Mouse (Mus musculus) cerebellum, adult 2 months (tissue): ENCODE measurements around the gene Trim47. TPM values are rescaled to one million over a fixed set of nuclear protein-coding genes. Genes with fewer than 3 reads are reported as not detected.
A peak's percentile ranks its signal among the peaks of the same experiment; 100 is the strongest.

Source experiments
- DNase-seq, 2 experiments: peaks; one replicate each; pipeline ENCODE4 v3.0.0; 2021
- H3K27ac ChIP-seq: fragments of 200-500 bp; 2 replicates; pipeline ENCODE4 v1.5.1; 2012; ENCODE audit warnings: low read length, control low read depth, inconsistent platforms; ENCODE audit not compliant: insufficient read depth
- H3K27me3 ChIP-seq: fragments of 200-500 bp; 2 replicates; pipeline ENCODE4 v1.6.1; 2012; ENCODE audit warnings: inconsistent platforms, mild to moderate bottlenecking, low read length, moderate library complexity; ENCODE audit not compliant: control insufficient read depth, insufficient read depth
- H3K4me1 ChIP-seq: fragments of 200-500 bp; 2 replicates; pipeline ENCODE4 v1.6.1; 2011; ENCODE audit warnings: low read length; ENCODE audit not compliant: control insufficient read depth, insufficient read depth
- H3K4me3 ChIP-seq: fragments of 200-500 bp; replicated peaks from 2 replicates; pipeline ENCODE3; 2011; ENCODE audit warnings: mild to moderate bottlenecking, low read depth, low read length, control low read depth; ENCODE audit not compliant: insufficient read depth
- CTCF ChIP-seq: fragments of 200-500 bp; IDR thresholded peaks from 2 replicates; pipeline ENCODE4 v1.5.1; 2011; ENCODE audit warnings: low read depth, mild to moderate bottlenecking, control low read depth, low read length, moderate library complexity, borderline replicate concordance; ENCODE audit not compliant: insufficient read depth
- POLR2A ChIP-seq: fragments of 200-500 bp; IDR thresholded peaks from 2 replicates; pipeline ENCODE4 v1.6.1; 2011; ENCODE audit warnings: low read length, control low read depth, borderline replicate concordance; ENCODE audit not compliant: insufficient read depth
- WGBS: fragments of 180-500 bp; shearing (Covaris S2); methylation state at CpG from one replicate; pipeline ENCODE4 v1.1.7; 2018; 5-methylcytosine and 5-hydroxymethylcytosine counted together
- polyA plus RNA-seq: library from polyadenylated mRNA; depleted of rRNA; stranded (reverse); fragments of >200 nt; gene quantifications from 2 replicates; pipeline ENCODE4 v1.2.3, GENCODE M21; 2012

Gene Trim47
- polyA plus RNA-seq, 1 experiment: 4.1 TPM

- DNase-seq: no peak
- no peak for TF ChIP-seq POLR2A
- no peak for TF ChIP-seq CTCF
- H3K4me3 ChIP-seq: no peak overlapping the region
- 62% methylated on average over 12 of the region's 12 CpGs for WGBS
- peaks cover 11% of the 10 kb centered on the region; the same call in 1 of the 2 replicates for H3K4me1 ChIP-seq
- H3K27me3 ChIP-seq: peaks cover 2% of the 10 kb centered on the region; the same call in 1 of the 2 replicates
- no peak overlapping the region for H3K27ac ChIP-seq
Observed at GRCm38 (mm10) chr11:116103572-116103971, 23.4 kb downstream of the Trim47 start.

DNA sequence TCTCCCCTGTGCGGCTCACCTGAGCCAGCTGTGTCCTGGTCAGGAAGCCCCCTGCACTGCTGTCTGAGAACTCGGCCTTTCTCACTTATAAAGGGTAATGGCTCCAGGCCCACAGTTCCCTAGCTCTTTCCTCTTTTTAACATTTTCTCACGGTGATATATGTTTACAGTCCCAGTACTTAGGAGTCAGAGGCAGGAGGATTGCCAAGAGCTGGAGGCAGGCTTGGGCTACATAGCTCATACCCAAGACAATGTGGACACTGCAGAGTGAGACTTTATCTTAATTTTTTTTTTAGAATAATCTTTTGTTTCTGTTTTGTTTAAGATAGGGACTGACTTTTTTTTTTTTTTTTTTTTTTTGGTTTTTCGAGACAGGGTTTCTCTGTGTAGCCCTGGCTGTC, 24.5 kb downstream of the Trim47 start:
- Histone ChIP-seq H3K4me3 (no peak overlapping the region), H3K27ac (no peak overlapping the region), H3K27me3 (peaks cover 2% of the 10 kb centered on the region; the same call in 1 of the 2 replicates), H3K4me1 (0 out of 2 replicates have a peak, but pooled peaks cover 3% of the 10 kb centered on the region)
- TF ChIP-seq CTCF (no peak), POLR2A (no peak)
- DNase-seq: no peak
- WGBS: 63% methylated on average over 3 of the region's 4 CpGs

DNA sequence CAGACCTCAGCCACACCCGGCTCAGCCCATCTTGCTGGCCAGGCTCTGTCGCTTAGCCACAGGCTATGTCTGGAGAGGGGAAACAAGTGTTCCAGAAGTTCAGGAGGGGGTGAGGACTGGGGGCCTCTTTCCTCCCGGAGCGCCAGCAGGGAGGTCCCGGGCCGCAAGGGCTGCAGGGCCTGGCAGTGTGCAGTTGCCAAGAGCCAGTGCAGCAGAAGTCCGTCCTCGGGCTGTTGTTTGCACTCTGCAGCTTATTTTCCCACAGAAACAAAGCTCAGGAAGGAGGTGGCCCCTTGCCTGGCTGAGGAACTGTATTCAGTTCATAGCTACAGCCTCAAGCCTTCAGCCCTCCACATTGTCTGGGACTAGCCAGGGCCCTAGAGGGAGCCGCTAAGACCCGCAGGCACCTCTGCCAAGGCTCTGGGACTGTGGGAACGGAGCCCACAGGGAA, 25.1 kb downstream of the Trim47 start:
- H3K27ac ChIP-seq: peak overlapping the region; percentile 33; the same call in 1 of the 2 replicates
- DNase-seq: no peak
- H3K4me1 ChIP-seq: no peaks in the 10 kb centered on the region
- H3K27me3 ChIP-seq: peaks cover under 1% of the 10 kb centered on the region; the same call in 1 of the 2 replicates
- WGBS: 42% methylated on average over 11 of the region's 11 CpGs
- no peak for TF ChIP-seq CTCF
- no peak for TF ChIP-seq POLR2A
- H3K4me3 ChIP-seq: no peak overlapping the region

DNA sequence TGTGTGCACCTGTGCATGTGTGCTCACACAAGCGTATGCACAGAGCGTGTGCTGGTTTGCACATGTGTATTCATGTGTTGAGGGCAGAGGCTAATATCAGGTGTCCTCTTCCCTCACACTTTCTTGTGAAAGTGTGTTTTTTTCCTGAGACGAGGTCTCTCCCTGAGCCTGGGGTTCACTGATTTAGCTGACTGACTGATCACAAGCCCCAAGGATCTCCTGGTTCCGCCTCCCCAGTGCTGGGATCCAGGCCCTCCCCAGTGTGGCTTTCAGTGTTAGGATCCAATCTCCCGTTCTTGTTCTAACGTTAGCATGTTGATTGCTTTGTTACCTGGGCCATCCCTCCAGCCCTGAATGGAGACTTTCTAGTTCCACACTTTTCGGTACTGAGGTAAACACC, 26.2 kb downstream of the Trim47 start:
- peak overlapping the region; percentile 64; the same call in 1 of the 2 replicates for H3K27ac ChIP-seq
- TF ChIP-seq POLR2A (no peak), CTCF (no peak)
- H3K4me1 ChIP-seq: no peaks in the 10 kb centered on the region
- H3K4me3 ChIP-seq: no peak overlapping the region
- no peaks in the 10 kb centered on the region; the same call in 1 of the 2 replicates for H3K27me3 ChIP-seq
- WGBS: 88% methylated on average over 7 of the region's 7 CpGs
- DNase-seq: no peak

DNA sequence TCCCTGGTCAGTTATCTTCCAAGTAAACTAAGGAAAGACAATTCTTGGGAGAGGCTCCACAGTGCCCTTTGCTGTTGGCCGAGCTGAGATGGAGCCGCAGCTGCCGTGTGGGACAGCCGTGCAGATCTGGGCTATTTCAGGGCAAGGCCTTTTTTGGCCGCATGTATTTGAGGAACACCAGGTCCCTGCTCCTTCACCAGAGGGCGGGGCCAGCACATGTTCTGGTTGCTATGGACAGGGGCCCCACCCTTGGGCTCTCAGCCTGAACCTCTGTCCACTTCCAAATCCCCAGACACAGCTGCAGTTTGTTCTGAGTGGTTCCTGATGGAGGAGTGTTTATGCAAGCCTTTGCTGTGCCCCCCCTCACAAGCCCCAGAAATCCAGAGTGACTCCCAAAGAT, 26.6 kb downstream of the Trim47 start:
- 0 out of 2 replicates have a peak overlapping the region, but pooled peaks have one; percentile 64 for H3K27ac ChIP-seq
- TF ChIP-seq CTCF (no peak), POLR2A (no peak)
- 81% methylated on average over 6 of the region's 6 CpGs for WGBS
- H3K4me3 ChIP-seq: no peak overlapping the region
- no peak for DNase-seq
- no peaks in the 10 kb centered on the region; the same call in 1 of the 2 replicates for H3K27me3 ChIP-seq
- no peaks in the 10 kb centered on the region for H3K4me1 ChIP-seq

- DNase-seq: no peak
- no peak overlapping the region for H3K4me3 ChIP-seq
- H3K27ac ChIP-seq: no peak overlapping the region
- no peak for TF ChIP-seq POLR2A
- no peak for TF ChIP-seq CTCF
- 89% methylated on average over 6 of the region's 6 CpGs for WGBS
- no peaks in the 10 kb centered on the region for H3K4me1 ChIP-seq
- H3K27me3 ChIP-seq: no peaks in the 10 kb centered on the region; the same call in 1 of the 2 replicates
Observed at GRCm38 (mm10) chr11:116099462-116099861, 27.5 kb downstream of the Trim47 start.

GRCm38 (mm10) chr11:116098711-116099460, 28.1 kb downstream of the Trim47 start:
- H3K4me3 ChIP-seq: no peak overlapping the region
- no peaks in the 10 kb centered on the region; the same call in 1 of the 2 replicates for H3K27me3 ChIP-seq
- no peak for DNase-seq
- no peak overlapping the region for H3K27ac ChIP-seq
- no peaks in the 10 kb centered on the region for H3K4me1 ChIP-seq
- no peak for TF ChIP-seq CTCF
- TF ChIP-seq POLR2A: no peak
- WGBS: 76% methylated on average over 14 of the region's 14 CpGs
